Mouse (Mus musculus) stomach, postnatal 0 days (tissue): ENCODE measurements at regions not wholly inside any gene's neighbourhood (a gene's known extent, or its start where the extent isn't known, plus 50 kb on each side); places are given as distances from the start of the nearest gene placed in this dataset.

ENCODE experiments used
- CTCF ChIP-seq: IDR thresholded peaks from 2 replicates; pipeline ENCODE4 v1.5.1; 2016; ENCODE audit warnings: antibody characterized with exemption, low read depth, mild to moderate bottlenecking, moderate library complexity
- EP300 ChIP-seq: optimal IDR thresholded peaks from 2 replicates; pipeline ENCODE3; 2016; ENCODE audit warnings: antibody characterized with exemption

GRCm38 (mm10) chr9:82553213-82553612 lies 276.1 kb upstream of the Irak1bp1 start:
- TF ChIP-seq CTCF = no peak
- TF ChIP-seq EP300 = no peak
